Mouse (Mus musculus): ENCODE data around the gene Mgat5b.
"Not testable (repeated sequence)": the region's sequence is repeated elsewhere in the genome, so short reads cannot be mapped to it uniquely, and the experiment has no call there.

The Mgat5b gene

DNA sequence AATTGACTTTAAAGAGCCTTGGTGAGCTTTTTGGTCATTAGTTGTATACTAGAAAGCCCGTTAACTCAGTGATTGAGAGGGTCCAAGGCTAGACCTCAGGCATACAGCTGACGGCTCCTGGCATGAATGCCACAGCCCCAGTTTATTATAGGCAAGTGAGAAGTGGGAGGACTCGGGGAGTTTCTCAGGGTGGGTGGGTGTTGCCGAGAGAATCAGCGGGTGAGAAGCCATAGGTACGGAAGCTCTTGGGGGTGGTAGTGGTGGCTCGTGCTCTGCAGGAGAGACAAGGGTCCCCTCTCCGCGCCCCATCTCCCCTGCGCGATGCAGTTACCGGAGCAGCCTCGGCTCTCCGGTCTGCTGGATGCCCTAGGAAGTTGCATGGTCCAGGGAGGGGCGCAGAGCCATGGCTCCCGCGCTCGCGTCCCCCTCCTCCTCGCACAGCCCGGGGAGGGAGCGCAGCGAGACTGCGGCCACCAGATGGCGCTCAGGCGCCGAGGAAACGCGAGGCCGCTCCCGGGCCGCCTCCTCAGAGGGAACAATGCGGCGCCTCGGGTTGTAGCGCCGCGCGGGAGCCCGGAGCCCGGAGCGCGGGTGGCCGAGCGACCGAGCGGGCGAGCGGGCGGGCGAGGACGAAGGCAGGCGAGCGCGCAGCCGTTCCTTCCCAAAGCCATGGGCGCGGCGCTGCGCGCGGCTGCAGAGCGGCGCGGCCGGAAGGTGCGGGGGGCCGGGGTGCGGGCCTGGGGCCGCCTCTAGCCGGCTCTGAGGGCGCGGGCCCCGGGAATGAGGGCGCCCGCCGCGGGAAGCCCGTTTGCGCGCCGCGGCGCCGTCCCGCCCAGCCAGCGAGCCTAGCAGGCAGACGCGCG lies at the start of gene Mgat5b:
Gene Mgat5b, plus strand, starts transcription at position 541 of the 863 bp plus-strand sequence.
- in situ Hi-C loops (cut with MboI; ENCODE audit: low pct_unique_long_range_greater_than_20kb in 1 of 2, low sequenced_read_pairs in 2 of 2, unreplicated experiment in 1 of 2) = no loop called here

DNA sequence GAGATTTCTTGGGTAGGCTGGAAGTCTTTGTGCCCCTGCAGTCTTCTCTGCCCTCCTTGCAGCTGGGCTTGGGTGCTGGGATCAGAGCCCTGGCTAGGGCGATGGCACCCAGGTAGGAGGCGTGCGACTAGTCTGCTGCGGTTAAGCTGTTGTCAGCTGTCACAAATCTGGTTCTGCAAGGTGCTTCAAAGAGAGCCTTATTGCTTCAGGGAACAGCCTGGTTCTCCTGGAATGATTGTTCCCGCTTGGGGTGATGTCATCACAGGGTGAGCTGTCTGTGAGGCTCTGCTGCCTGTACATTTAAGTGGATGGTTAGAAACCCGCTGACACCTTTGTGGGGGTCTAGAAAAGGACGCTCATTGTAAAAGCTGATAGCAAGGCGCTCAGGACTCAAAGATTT lies 49.4 kb upstream of the Mgat5b start:
- in situ Hi-C loops (cut with MboI; ENCODE audit: low pct_unique_long_range_greater_than_20kb in 1 of 2, low sequenced_read_pairs in 2 of 2, unreplicated experiment in 1 of 2) = loop anchor here in 1 of 2 experiments (25.0 kb wide), 1 partner anchor 1457 kb away; the partner anchor contains the start of genes Atp5h, Kctd2 and Mrpl58

DNA sequence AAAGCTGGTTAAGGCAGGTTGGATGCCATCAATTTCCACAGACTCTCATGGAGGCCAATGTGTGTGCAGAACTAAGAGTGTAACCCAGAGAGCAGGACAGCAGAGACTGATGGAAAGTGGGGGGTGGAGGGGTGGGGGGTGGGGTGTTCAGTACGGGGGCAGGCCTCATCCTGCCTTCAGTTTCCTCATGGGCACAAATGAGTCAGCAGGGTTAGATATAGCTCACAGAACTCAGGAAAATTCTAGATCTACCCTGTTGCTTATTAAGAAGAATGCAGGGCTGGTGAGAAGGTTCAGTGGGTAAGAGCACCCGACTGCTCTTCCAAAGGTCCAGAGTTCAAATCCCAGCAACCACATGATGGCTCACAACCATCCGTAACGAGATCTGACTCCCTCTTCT lies 49.0 kb upstream of the Mgat5b start:
- in situ Hi-C loops (cut with MboI; ENCODE audit: low pct_unique_long_range_greater_than_20kb in 1 of 2, low sequenced_read_pairs in 2 of 2, unreplicated experiment in 1 of 2) = loop anchor here in 1 of 2 experiments (25.0 kb wide), 1 partner anchor 1457 kb away; the partner anchor contains the start of genes Atp5h, Kctd2 and Mrpl58

DNA sequence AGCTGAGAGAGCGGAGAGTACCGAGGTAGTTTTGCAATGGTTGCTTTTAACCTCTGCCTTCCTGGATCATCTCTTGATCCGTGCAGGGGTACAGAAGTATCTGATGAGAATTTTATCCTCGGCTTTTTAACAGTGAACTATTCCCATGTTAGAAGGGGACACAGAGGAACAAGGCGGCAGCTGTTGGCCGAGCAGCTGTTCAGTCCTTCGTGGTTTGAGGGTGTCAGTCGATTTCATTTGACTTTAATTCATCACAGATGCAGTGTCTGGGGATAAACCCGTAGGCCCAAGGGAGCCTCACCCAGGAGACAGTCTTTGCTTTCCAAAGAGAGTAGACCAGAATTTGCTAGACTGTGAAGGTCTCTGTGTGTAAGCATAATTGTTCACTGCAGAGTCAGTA lies 47.1 kb upstream of the Mgat5b start:
- in situ Hi-C loops (cut with MboI; ENCODE audit: low pct_unique_long_range_greater_than_20kb in 1 of 2, low sequenced_read_pairs in 2 of 2, unreplicated experiment in 1 of 2) = loop anchor here in 1 of 2 experiments (25.0 kb wide), 1 partner anchor 1459 kb away; the partner anchor contains the start of genes Atp5h, Kctd2 and Mrpl58

DNA sequence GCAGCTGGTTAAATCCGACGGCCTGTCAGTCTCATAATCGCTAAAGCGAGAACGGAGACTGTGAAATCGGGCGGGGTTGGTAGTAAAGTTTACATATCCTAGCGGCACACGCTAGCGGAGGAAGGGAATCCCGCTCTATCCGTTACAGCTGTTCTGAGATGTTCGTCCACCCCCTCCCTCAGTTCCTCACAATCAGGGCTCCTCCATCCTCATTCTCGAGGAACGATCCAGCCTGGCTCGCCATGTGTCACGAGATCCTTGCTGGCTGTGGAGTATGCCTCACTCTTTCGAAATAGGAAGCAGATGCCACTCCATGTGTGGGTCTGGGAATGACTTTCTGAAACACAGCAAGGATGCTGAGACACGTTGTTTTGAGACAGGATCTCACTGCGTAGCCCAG lies 44.7 kb upstream of the Mgat5b start:
- in situ Hi-C loops (cut with MboI; ENCODE audit: low pct_unique_long_range_greater_than_20kb in 1 of 2, low sequenced_read_pairs in 2 of 2, unreplicated experiment in 1 of 2) = loop anchor here in 1 of 2 experiments (25.0 kb wide), 1 partner anchor 1462 kb away; the partner anchor contains the start of genes Atp5h, Kctd2 and Mrpl58

DNA sequence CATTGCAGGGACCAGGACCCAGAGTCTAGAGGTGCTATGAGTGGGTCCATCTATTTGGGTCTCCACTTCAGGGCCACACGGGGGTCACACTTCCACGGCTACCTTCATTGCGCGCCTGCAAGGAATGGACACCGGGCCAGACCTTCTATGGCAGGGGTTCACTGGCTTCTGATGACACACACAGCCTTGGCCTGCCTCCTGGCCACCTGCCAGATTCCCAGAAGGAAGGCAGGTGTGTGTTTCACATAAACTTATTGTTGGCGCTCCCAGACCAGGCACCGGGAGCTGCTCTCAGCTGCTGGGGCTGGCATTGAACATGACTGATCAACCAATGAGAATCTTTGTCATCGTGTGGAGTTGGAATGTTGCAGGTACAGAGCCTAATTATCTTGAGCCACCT lies 40.2 kb upstream of the Mgat5b start:
- in situ Hi-C loops (cut with MboI; ENCODE audit: low pct_unique_long_range_greater_than_20kb in 1 of 2, low sequenced_read_pairs in 2 of 2, unreplicated experiment in 1 of 2) = loop anchor here (25.0 kb wide), 1 partner anchor 309 kb away; the partner anchor contains the start of gene Sept9 (in 2 of the 2)

DNA sequence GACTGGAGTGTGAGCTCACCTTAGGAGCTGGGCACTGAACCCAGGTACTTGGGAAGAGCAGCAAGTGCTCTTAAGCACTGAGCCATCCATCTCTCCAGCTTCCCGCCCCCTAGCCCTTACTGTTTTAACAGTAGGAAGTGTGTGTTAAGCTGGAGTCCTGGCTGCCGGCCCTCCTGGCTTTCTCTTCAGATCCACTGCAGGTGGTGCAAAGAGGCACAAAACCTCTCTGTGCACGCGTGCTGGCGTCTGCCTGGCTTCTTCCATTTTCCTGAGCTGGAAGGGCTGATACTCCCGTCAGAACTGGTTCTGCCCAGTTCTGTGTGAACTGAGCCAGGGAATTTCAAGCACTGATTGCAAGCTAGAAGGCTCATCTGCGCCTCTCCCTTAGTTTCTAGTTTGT lies 37.8 kb upstream of the Mgat5b start:
- in situ Hi-C loops (cut with MboI; ENCODE audit: low pct_unique_long_range_greater_than_20kb in 1 of 2, low sequenced_read_pairs in 2 of 2, unreplicated experiment in 1 of 2) = loop anchor here (10.0 to 25.0 kb wide), 3 partner anchors 134 to 306 kb away; partner anchors contain the start of gene Sept9 (in 2 of the 2)

DNA sequence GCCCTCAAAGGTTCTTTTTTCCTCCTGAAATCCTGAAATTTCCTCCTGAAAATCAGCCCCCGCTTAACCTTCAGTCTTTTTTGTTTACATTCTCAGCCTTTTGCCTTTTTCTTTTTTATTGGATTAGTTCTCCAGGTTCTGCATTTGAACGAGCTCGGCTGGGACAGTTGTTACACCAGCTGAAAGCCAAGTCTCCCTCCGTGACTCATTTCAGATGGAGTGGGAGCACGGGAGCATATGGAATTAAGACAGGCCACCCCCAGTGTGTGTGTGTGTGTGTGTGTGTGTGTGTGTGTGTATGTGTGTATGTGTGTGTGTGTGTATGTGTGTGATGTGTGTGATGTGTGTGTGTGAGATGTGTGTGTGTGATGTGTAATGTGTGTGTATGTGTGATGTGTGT lies 37.2 kb upstream of the Mgat5b start:
- in situ Hi-C loops (cut with MboI; ENCODE audit: low pct_unique_long_range_greater_than_20kb in 1 of 2, low sequenced_read_pairs in 2 of 2, unreplicated experiment in 1 of 2) = loop anchor here (10.0 to 25.0 kb wide), 3 partner anchors 133 to 306 kb away; partner anchors contain the start of gene Sept9 (in 2 of the 2)

DNA sequence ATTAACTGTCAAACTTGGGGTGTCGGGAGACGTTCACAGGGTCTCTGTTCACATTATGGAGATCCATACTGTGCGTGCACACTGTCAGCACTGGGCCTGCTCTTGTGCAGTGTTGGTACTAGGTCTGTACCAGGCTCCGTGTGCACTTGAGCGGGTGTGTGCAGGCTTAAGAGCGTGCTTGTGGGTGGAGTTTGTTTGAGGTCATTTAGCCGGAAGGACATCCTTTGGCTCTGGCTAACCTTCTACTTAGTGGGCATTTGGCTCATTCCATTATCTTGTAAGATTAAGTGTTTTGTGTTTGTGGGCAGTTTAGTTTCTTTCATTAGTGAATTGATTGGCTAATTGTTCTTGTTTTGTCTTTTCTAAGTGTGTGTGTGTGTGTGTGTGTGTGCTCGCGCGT lies 36.2 kb upstream of the Mgat5b start:
- in situ Hi-C loops (cut with MboI; ENCODE audit: low pct_unique_long_range_greater_than_20kb in 1 of 2, low sequenced_read_pairs in 2 of 2, unreplicated experiment in 1 of 2) = loop anchor here (10.0 to 25.0 kb wide), 3 partner anchors 132 to 305 kb away; partner anchors contain the start of gene Sept9 (in 2 of the 2)

DNA sequence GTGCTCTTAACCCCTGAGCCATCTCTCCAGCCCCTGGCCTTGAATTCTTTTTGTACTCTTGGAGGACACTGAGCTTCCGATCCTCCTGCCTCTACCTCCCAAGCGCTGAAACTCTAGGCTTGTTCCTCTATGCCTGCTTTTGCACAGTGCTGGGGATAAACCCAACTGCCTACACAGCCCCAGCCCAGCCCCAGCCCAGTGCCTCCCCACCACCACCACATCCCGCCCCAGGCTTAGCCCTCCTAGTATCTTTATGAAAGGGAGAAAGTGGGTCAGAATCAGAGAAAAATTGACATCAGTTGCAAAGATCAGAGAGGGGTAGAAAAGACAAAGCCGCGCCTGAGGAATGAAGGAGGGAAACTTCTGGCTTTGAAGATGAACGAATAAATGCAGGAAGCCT lies 34.6 kb upstream of the Mgat5b start:
- in situ Hi-C loops (cut with MboI; ENCODE audit: low pct_unique_long_range_greater_than_20kb in 1 of 2, low sequenced_read_pairs in 2 of 2, unreplicated experiment in 1 of 2) = loop anchor here (10.0 to 25.0 kb wide), 3 partner anchors 131 to 303 kb away; partner anchors contain the start of gene Sept9 (in 2 of the 2)

DNA sequence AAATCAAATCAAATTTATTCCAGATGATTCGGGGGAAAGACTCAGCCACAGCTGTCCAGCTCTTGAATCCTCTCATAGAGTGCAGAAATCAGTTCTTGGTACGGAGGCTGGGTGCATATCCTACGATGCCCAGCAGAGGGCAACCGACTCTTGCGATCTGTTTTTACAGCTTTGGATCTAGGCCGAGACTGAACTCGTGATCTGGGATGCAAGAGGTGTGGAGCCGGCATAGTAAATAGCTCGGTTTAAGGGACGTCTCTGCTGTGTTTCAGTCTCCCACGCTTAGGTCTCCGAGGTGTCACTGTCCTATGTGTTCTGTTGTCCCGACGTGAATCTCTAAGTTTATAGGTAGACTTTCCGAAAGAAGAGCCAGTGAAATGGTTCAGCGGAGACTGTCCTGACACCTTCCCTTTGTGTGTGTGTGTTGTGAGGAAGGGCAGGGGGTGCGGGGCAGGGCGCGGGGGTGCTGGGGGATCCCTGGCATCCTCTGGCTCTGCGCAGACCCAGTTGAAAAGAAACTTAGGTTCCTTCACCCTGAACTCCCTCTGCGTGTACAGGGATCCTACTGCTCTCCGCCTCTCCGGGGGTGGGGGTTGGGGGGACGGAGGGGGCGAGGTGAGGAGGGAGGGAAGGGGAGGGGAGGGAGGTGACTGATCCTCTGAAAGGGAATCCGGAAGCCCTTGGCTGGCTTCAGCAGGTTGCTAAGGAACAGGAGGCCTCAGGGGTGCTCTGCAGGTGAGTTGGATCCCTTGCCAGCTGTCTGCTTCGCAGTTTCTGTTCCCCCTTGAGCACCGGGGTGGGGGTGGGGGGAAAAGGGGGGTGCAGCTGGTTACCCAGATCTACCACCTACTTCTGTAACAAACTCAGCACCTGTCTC lies 33.1 kb upstream of the Mgat5b start:
- in situ Hi-C loops (cut with MboI; ENCODE audit: low pct_unique_long_range_greater_than_20kb in 1 of 2, low sequenced_read_pairs in 2 of 2, unreplicated experiment in 1 of 2) = loop anchor here (10.0 to 25.0 kb wide), 3 partner anchors 129 to 302 kb away; partner anchors contain the start of gene Sept9 (in 2 of the 2)

DNA sequence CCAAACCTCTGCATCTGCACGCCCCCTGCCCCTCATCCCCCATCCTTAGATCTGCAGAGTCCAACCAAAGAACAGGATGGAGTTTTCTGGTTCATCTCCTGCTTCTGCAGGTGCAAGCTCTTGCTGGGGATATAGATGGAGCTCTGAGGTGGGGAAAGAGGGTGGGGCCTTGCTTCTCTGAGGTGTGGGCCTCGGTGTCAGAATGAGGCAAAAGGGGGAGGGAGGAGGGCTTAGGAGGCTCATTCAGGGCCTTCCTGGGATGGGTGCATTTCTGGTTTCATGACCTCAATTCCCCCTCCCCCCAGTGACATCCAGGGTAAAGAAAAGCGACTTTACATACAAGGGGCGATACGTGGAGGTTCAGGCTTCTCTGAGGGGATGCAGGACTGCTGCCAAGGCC lies 31.5 kb upstream of the Mgat5b start:
- in situ Hi-C loops (cut with MboI; ENCODE audit: low pct_unique_long_range_greater_than_20kb in 1 of 2, low sequenced_read_pairs in 2 of 2, unreplicated experiment in 1 of 2) = loop anchor here (10.0 to 25.0 kb wide), 3 partner anchors 128 to 300 kb away; partner anchors contain the start of gene Sept9 (in 2 of the 2)

DNA sequence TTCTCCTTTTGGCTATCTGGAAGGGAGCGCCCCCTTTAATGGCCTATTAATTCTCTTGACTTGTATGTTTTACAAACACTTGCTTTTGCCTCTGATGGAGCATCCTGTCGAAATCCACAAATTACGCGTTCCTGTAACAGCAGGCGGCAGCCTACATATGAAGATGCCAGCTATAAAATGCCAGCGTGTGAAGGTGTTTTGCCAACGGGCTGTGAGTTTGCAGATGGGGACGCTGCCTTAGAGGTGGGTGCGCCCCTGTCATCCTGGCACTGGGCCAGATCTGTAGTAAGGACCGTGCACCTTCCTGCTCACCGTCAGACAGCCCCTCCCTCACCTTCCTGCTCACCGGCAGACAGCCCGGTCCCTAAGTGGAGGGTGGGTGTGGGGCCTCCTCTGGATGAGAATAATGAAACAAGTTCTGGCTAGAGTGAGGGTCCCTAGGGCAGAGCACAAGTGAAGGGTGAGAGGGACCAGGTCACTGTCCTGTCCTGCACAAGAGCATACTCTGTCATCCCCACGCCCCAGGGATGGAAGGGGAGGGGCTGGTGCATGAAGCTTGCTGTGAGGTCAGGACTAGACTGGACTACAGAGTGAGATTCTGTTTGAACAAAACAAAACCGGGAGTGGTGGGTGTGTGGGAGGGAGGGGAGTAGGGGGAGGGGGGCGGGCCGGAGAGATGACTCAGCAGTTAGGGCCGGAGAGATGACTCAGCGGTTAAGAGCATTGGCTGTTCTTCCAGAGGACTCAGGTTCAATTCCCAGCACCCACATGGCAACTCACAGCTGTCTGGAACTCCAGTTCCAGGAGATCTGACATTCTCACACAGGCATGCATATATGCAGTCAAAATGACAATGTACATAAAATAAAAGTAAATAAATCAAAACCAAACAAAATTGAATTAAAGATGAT lies 24.9 kb upstream of the Mgat5b start:
- in situ Hi-C loops (cut with MboI; ENCODE audit: low pct_unique_long_range_greater_than_20kb in 1 of 2, low sequenced_read_pairs in 2 of 2, unreplicated experiment in 1 of 2) = loop anchor here (25.0 kb wide), 1 partner anchor 294 kb away; the partner anchor contains the start of gene Sept9 (in 2 of the 2)

DNA sequence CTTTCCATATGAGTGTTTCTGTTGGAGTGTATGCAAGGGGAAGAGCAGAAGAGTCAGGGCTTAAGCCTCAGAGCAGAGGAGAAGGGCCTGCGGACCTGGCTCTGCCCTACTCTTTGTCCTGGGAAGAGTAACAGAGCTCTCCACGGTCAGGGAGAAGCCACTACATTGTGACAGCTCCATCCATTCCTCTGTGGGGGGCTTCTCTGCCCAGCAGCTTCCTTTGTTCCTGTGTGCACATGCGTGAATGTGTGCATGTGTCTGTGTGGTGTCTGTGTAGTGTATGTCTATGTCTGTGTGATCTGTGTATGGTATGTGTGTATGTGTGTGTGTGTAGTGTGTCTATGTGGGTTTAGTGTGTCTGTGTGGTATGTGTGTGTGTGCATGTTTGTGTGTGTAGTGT lies 23.3 kb upstream of the Mgat5b start:
- in situ Hi-C loops (cut with MboI; ENCODE audit: low pct_unique_long_range_greater_than_20kb in 1 of 2, low sequenced_read_pairs in 2 of 2, unreplicated experiment in 1 of 2) = loop anchor here (25.0 kb wide), 1 partner anchor 292 kb away; the partner anchor contains the start of gene Sept9 (in 2 of the 2)

DNA sequence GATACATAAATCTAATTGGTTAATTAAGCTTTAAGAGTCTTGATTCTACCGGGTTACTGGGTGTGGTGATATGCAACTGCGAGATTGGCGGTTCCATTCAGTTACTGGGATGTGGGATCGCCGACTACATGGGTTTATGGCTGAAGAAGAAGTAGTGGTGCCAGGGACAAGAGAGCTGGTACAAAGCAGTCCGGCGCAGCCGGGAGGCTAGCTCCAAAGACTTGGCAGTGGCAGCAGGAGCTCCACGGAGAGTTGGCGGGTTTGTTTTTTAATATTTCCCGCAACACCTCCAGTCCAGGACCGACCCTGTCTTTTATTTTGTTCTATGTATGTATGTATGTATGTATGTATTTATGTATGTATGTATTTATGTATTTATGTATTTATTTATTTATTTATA lies 19.4 kb upstream of the Mgat5b start:
- in situ Hi-C loops (cut with MboI; ENCODE audit: low pct_unique_long_range_greater_than_20kb in 1 of 2, low sequenced_read_pairs in 2 of 2, unreplicated experiment in 1 of 2) = loop anchor here (25.0 kb wide), 1 partner anchor 288 kb away; the partner anchor contains the start of gene Sept9 (in 2 of the 2)

DNA sequence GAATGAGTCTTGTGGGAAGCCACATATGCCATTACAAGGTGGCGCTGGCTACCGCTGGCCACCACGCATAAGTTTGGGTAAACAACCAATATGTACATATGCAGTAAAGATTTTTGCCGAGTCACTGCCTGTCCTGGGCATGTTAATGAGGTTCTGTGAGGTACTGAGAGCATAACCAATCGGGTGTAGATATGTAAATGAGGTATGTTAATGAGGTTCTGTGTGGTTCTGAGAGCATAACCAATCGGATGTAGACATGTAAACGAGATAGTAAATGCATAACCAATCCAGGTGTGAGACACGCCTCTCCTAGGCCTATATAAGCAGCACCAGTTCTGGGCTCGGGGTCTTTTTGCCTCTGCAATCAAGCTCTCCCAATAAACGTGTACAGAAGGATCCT lies 16.1 kb upstream of the Mgat5b start:
- in situ Hi-C loops (cut with MboI; ENCODE audit: low pct_unique_long_range_greater_than_20kb in 1 of 2, low sequenced_read_pairs in 2 of 2, unreplicated experiment in 1 of 2) = not testable (repeated sequence)
